Mouse (Mus musculus) left cerebral cortex, adult 11 months (tissue): ENCODE data around the gene Gm28305.

Experiments used
- DNase-seq: peaks from one replicate; pipeline ENCODE4 v3.0.0; 2022; ENCODE audit warnings: low spot score

Gm28305 gene

DNA sequence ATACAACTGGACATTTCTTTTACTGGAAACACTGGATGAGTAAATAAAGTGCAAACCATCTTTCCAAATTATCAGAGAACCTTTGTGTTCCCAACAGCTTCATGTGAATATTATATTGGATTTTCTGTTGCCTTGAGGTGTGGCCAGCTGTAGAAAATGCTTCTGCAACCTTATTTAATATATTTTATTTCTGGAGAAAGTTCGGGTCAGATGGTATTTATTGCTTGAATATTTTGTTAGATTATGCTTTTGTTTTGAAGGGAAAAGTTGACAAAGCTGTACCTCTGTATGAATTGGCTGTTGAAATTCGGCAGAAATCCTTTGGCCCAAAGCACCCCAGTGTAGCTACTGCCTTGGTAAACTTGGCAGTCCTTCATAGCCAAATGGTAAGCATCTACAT, at the start of gene Gm28305:
Gene Gm28305 (plus strand): TSS at position 301 of the 400 bp plus-strand sequence.
- DNase-seq: no peak

DNA sequence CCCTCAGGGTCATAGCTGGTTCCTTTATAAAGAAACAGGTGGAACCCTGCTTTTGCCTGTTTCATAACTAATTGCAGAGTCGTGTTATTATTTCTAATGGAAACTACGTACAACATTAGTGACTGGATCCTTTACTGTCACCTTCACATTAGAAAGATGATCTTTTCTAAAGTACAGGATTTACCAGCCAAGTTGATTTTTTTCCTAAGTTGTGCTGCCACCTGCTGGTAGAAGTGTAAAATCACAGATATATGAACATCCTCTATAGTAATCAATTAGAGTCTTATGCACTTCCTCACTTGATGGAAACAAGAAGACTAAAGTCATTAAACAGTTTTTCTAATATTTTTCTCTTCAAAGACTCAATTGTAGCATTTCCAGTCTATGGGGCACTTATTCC, 44.0 kb upstream of the Gm28305 start:
- DNase-seq: no peak

GRCm38 (mm10) chr9:104000601-104001000, 39.9 kb upstream of the Gm28305 start:
- no peak for DNase-seq

DNA sequence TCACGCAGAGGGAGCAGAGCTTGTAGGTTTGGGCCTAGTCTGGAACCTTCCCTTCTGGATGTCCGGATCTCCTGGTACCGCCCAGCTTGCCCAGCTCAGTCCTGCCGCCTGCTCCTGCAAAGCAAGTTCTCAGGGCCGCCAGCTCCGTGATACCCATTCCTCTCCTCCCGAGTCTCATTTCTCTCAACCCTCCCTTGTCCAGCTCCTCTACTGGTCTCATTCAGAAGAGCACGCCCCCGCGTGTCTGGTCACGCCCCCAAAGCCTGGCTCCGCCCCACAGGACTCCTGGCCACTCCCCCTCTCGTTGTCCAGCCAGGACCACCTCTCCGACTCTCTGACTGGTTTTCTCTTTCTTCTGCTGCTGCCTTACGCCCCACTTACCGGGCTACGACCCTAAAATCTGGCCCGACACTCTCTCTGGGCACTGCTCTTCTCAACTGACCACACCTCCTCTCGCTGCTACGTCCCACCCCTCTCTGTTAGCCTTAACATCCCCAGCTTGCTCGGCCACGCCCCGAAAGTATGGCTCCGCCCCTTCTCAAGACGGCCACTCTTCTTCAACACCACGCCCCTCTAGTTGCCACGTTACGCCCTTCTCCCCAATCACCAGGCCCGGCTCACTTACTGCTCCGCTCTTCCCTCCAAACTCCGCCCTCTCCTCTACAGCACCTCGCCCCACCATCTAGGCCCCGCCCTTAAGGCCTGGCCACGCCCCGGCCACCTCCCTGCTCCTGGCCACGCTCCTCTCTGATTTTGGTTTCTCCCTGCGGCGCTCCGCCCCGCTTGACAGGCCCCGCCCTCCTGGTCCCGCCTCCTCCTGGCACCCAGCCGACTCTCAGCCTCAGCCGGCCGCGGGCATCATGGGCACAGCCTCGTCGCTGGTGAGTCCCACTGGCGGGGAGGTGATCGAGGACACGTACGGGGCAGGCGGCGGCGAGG, 38.3 kb upstream of the Gm28305 start, which contains the start of gene Nphp3:
Gene Nphp3 (plus strand): TSS at position 624 of the 939 bp plus-strand sequence.
- peak; percentile 100 for DNase-seq

GRCm38 (mm10) chr9:104002913-104003330, 37.5 kb upstream of the Gm28305 start:
- no peak for DNase-seq

- no peak for DNase-seq
Observed at GRCm38 (mm10) chr9:104014526-104014925, 25.9 kb upstream of the Gm28305 start.

DNA sequence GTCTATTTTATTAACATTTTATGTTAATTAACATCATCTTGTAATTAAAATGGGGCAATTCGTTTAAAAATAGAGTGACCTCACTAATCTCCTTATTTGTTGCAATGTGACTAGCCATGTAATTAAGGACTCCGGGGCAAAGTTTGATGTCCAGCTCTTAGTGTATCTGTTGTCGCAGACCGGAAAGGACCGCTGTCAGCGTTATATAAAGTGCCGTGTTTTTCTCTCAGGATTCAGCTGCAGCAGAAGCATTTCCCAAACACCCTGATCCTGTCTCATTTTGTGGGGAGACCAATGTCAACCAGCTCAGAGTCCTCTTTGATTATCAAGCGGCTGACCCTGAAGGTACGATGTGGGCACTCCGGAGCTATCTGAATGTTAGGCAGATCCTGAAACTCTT, 19.4 kb upstream of the Gm28305 start:
- no peak for DNase-seq

DNA sequence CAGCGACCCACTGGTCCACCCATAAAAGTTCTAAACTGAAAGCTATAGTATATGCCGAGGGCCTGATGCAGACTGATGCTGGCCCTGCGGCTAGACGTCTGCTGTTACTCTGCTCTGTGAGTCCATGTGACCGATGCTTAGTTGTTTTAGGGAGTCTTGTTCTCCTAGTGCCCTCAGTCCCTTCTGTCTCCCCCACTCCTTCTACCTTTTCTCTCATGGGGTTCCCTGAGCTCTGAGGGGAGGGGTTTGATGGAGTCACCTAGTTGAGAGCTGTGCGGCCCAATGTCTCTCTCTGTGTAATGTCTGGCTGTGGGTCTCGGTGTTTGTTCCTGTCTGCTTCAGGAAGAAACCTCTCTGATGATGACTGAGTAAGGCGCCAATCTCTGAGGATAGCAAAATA, 13.3 kb upstream of the Gm28305 start:
- DNase-seq: no peak

DNA sequence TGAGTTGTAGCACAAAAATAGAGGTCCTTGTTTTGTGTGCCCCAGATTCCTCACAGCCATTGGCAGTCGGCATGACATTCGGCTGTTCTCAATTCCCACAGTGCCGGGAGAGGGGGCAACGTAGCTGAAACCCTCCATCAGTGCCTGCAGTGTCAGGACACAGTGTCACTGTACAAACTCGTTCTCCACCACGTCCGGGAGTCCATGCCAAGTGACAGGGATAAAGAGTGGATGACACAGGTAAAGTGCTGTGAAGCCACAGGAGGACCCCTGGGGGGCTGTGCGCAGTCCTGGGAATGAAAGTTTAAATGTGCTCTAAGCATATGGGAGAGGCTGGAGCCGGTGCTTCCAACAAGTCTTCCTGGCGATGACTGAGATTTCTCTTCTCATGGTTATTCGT, 10.6 kb upstream of the Gm28305 start:
- no peak for DNase-seq

DNA sequence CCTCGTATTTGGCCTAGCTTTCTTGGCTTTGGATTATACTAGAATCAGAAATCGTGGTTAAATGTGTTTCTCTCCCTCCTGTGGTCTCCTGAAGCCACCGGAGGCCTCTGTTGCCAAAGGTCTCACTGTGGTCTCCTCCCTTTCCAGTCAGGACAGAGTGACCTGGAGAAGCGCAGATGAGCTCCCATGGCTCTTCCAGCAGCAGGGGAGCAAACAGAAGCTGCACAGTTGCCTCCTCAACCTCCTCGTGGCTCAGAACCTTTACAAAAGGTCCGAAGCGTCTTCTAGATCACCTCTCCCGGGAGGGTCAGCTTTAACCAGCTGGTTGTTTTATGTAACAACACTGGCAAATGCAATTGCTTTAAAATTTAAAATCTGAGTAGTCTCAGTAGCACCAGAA, 6.2 kb upstream of the Gm28305 start:
- DNase-seq: no peak

- DNase-seq: no peak
Observed at GRCm38 (mm10) chr9:104034718-104035117, 5.7 kb upstream of the Gm28305 start.

- DNase-seq: peak; percentile 53
Observed at GRCm38 (mm10) chr9:104035261-104036015, 5.0 kb upstream of the Gm28305 start.

DNA sequence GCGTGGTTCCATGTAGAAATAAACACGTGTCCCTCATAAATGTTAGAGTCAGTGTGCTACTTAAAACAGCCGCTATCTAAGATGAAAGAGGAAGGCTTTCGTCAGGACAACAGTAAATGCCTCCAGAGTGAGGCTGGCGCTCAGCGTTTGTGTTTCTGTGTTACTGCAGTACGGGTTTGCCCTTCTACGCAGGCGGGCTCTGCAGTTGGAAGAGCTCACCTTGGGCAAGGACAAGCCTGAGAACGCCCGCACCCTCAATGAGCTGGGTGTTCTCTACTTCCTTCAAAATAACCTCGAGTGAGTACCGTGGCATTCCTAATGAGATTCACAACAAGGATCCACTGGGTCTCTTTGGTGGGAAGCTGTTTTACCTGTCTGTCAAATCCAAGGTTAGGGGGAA, 2.2 kb upstream of the Gm28305 start:
- no peak for DNase-seq

- no peak for DNase-seq
Observed at GRCm38 (mm10) chr9:104039031-104039695, 1.3 kb upstream of the Gm28305 start.

GRCm38 (mm10) chr9:104039742-104040141, 720 bp upstream of the Gm28305 start:
- no peak for DNase-seq

GRCm38 (mm10) chr9:104043676-104044075, 3.2 kb downstream of the Gm28305 start:
- no peak for DNase-seq

DNA sequence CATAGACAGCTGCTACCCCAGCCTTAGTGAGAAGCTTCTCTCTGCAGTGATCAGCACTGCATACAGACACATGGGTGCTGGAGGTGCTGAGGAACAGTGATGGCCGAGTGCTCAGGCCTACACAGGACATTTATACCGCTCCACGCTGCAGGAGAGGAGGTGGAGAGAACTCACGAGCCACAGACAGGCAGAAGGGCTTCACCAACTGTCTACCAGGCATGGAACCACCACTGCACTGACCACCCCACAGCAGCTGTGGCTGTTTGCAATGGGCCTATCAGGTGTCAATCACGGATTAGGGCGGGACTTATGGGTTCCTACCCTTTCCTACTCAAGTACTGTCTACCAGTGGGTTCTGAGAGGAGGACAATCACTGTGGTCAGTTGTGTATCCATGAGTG, 10.6 kb downstream of the Gm28305 start:
- DNase-seq: no peak

DNA sequence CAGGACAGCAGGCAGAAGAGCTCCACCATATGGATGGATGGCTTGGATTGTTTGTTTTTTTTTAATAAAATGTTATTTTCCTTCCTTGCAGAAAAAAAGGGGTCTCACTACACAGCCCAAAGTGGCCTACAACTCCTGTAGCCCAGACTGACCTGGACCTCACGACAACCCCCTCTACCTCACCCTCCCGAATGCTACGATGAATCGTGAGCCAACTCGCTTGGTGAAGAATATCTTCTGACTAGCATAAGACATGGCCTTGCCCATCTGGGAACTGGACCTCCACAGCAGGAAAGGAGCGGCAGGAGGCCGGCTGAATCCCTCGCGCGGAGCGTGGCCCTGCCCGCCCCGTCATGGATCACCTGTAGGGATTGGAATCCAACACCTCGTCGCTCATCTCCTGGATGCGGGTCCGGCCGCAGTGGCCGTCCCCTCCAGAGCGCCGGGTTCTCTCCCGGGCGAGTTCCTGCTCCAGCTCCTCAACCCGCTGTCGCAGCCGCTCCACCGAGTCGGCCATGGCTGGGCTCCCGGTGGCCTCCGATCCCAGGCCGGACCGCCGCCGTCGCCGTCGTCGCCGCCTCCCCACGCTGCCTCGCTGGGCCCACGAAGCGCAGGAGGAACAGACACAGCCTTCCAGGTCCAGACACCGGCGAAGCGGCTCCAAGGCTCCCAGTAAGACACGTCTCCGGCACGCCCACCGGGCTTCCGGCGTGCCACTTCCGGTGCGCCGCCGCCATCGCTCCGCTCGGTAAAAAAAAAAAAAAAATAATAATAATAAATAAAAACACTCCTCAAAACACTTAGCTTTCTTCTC, 22.2 kb downstream of the Gm28305 start, which contains the start of gene Uba5:
Gene Uba5 (minus strand): TSS at position 705 of the 814 bp plus-strand sequence.
- DNase-seq: no peak

DNA sequence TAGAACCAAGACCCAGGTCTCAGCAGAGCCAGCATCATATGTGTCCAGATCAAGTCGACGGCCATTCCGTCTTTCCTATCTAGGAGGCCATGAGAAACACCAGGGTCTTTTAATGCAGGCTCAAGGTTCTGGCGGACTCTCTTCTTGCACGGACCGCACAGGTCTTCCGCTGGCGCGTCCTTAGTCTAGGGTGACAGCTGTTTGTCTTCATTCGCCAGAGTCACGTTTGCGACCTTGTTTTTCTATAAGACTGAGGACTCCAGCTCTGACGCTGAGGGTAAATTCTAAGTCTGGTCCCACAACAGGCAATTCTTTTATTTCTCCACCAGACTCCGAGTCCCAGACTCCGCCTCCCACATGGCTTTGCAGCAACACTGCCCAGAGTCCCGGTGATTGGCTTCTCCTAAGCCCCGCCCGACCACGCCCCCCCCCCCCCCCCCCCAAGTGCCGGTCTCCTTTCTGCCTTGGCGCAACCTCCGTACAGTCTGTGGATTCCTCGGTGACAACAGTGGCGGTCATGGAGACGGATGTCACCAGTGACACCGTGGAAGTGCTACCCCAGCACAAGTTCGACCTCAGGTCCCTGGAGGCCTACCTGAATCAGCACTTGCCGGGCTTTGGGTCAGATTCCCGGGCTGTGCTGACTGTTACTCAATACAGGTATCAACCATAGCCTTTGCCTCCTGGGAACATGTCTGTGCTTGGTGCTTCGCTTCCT, 22.9 kb downstream of the Gm28305 start, which contains the start of gene Acad11:
Gene Acad11 (plus strand): TSS at position 134 of the 718 bp plus-strand sequence.
- peak; percentile 85 for DNase-seq

DNA sequence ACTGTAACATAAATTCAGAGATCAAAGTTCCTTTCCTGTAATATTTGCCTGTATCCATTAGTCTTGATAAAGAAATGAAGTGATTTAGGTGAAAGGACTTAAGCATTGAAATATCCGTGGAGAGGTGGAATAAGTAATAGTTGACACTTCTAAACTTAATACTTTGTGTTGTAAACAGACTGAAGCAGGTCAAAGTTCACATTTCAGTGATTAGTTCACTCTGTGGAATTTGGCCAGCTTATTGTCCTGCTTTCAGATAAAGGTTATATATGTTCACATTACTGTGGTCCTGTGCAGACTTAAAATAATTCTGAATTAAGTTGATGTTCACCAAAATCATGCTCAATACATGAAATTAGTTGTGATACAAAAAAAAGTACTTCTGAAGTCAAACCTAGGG, 24.1 kb downstream of the Gm28305 start:
- no peak for DNase-seq

GRCm38 (mm10) chr9:104070241-104070640, 29.8 kb downstream of the Gm28305 start:
- DNase-seq: no peak
